Mouse (Mus musculus) liver, embryonic 14.5 days (tissue): ENCODE measurements around the gene Acot7.

ENCODE experiments used
- CTCF ChIP-seq: IDR thresholded peaks from 2 replicates; pipeline ENCODE4 v1.5.1; 2016; ENCODE audit warnings: antibody characterized with exemption, low read depth, control low read depth
- EP300 ChIP-seq: IDR thresholded peaks from 2 replicates; pipeline ENCODE4 v1.6.1; 2016; ENCODE audit warnings: antibody characterized with exemption, low read depth

- TF ChIP-seq CTCF (no peak), EP300 (no peak)
Measured at GRCm38 (mm10) chr4:152288398-152288945, 110.5 kb downstream of the Acot7 start.
